Mouse (Mus musculus): ENCODE results near the gene Arid3a.

Gene Arid3a

DNA sequence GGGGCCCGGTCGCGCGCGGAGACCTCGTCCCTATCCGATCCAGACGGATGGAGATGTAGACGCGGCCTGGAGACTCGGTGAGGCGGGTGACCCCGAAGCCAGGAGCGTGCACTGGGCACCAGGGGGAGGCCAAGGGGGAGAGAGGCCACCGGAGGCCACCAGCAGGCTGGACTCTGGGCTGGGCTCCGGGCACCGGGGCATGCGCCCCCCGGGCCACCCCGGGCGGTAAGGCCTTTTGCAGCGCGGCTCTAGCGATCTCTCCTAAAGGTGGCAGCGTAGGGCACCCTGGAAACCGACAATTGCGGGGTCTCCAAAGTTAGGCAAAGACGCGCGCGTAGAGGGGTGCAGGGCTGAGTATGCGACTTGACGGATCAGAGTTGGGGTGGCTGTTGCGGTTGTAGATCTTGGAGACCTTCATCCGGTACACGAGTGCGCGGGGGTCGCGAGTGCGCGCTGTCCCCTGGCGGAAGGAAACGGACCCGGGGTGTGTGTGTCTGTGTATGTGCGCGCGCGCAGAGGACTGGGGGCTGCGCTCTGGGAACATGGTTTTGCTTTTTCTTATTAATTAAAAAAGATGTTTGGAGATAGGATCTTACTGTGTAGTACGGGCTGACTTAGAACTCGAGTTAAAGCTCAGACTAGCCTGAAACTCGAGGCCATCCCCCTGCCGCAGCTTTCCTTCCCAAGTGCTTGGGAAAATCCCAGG lies 634 bp downstream of the Arid3a start:
- no peak for DNase-seq (ENCODE audit: low read depth)

GRCm38 (mm10) chr10:79928030-79928694 lies 1.3 kb downstream of the Arid3a start:
- DNase-seq (ENCODE audit: low read depth): no peak

- DNase-seq (ENCODE audit: low read depth): no peak
Measured at GRCm38 (mm10) chr10:79928907-79929701, 2.3 kb downstream of the Arid3a start.

DNA sequence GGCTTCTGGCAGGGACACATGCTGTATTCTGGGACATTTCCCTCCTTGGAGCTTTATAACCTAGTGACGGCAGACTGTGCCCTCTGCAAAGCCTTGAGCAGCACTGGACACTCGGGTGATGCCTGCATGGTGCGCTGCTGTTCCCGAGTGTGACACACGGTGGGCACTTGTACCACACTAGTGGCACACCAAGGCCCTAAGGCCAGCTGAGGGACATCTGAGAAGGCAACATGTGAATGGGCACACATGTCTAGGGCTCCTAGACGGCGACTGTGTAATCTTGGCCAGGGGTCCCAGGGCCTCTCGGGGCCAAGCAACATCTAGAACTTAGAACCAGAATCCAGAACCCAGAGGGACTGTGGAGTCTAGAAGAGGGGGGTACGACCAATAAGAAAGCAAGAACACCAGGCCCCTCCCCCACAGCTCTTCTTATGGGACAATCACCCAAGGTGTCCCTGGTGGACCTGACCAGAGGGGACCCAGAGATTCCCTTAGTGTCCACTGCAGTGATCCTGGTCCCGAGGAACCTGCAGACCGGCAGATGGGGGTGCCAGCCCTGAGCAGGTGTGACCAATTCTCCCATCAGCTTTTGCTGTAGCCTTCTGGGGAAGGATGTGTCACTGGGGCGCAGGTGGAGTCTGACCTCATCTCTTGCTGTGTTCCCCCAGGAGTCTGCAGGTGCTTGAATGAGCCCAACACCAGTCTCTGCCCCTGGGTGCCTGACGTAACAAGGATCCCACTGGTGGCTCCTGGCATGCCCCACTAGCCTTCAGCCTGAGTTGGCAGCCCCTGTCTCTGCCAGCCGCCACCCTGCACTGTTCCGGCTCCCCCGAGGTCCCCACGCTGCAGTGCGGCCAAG lies 3.4 kb downstream of the Arid3a start:
- no peak for DNase-seq (ENCODE audit: low read depth)

DNA sequence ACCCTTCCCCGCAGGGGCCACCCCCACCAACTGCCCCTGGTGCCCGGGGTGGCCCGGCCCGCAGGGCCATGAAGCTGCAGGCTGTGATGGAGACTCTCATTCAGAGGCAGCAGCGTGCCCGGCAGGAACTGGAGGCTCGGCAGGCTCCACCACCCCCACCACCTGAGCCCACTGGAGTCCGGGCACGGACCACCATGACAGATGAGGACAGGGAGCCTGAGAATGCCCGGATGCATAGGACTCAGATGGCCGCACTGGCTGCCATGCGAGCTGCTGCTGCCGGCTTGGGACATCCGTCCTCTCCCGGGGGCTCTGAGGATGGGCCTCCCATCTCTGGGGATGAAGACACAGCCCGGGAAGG lies 4.0 kb downstream of the Arid3a start:
- no peak for DNase-seq (ENCODE audit: low read depth)

- DNase-seq (ENCODE audit: low read depth): no peak
Measured at GRCm38 (mm10) chr10:79931797-79932196, 5.0 kb downstream of the Arid3a start.

- no peak for DNase-seq (ENCODE audit: low read depth)
Measured at GRCm38 (mm10) chr10:79932736-79933135, 5.9 kb downstream of the Arid3a start.

DNA sequence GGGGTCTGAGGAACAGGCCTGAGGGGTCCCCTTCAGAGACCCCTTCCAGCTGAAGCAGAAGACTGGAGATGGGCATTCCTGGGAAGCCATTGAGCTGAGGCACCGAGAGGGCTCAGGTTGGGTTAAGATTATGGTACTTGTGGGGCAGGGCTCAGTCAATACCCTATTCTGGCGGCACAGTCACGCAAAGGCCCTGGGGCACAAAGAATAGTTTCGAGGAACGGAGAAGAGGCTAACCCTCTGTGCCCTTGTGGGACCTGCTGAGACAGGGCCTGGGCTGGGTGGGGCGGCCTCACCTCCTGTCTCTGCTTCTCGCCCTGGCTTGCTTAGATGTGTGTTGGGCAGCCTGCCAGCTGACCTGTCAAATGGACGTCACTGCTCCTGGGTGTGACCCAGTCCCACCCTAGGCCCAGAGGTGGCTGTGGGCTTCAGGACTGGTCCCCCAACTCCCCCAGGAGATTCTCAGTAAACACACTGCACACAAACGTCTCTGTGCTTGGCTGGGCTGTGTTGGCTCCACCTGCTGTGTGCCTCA lies 6.4 kb downstream of the Arid3a start:
- no peak for DNase-seq (ENCODE audit: low read depth)

- no peak for DNase-seq (ENCODE audit: low read depth)
Measured at GRCm38 (mm10) chr10:79933861-79934260, 7.0 kb downstream of the Arid3a start.

- no peak for DNase-seq (ENCODE audit: low read depth)
Measured at GRCm38 (mm10) chr10:79934272-79934721, 7.5 kb downstream of the Arid3a start.

- no peak for DNase-seq (ENCODE audit: low read depth)
Measured at GRCm38 (mm10) chr10:79934794-79935569, 8.1 kb downstream of the Arid3a start.

GRCm38 (mm10) chr10:79936284-79936910 lies 9.6 kb downstream of the Arid3a start:
- DNase-seq (ENCODE audit: low read depth): no peak

DNA sequence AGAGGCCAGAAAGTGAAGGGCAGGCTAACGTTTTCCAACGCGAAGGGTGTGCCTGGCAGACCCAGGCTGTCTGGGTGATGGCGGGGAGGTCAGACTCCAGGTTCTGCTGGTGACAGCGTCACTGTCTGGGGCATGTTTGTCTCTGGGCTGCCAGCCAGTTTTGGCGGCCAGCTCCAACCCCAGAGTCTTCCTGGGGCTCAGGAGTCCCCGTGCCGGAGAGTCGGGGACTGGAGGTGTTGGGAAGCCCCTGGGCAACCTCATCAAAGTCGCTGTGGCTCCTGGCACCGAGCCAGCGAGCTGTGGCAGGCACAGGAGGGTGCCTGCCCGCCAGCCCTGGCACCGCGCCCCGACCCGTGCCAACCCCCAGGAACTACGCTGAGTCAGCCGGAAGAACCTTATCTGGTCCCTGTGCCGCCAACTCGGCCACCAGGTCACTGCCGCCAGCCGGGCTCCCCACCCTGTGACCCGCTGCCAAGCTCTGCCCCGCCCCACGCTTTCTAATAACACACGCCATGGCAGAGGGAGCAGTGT lies 10.1 kb downstream of the Arid3a start:
- DNase-seq (ENCODE audit: low read depth): no peak

DNA sequence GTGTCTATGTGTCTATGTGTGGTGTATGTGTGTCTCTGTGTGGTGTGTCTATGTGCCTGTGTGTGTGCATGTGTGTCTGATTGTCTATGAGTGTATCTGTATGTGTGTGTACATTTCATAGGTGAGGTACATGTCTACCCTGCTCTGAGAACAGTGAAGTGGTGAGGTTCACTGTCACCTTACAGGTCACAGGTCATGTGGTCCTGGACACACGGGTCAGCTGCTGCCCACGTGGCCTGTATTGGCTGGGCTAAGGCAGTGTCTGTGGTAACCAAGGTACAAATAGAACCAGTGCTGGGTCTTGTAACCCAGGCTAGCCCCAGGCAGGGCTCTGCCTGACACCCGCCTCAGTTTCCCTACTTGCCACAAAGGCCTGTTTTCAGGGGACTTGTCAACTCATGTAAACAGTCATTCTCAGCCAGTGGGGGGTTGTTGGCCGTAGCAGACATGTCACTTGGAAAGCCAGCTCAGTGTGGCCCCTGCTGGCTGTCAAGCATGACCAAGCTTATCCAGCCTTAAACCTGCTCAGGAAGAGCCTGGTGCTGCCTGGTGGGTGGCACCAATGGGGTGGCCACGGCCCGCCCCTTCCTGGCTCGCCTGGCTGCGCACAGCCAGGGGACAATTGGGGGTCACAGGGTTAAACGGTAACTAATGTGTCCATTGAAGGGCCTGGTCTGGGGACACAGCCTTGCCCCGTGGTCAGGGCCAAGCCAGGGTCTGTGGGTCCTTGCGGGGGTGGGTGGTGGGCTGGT lies 11.1 kb downstream of the Arid3a start:
- DNase-seq (ENCODE audit: low read depth): no peak

DNA sequence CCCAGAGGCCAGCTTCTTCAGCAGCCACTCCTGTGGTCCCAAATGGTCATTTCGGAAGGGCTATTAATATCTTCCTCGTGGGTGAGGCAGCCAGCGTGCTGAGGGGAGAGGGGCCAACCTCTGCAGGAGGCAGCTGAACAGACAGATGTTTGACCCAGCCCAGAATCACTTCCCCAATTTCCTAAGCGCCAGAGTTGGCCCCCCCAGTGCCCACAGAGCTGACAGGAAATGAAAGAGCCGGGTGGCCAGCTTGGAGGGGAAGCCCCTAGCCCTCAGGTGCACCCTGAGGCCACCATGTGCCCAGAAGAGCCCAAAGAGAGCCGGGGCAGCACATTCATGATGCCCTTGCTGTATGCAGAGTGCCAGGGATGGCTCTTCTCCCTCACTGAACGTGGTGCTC lies 13.9 kb downstream of the Arid3a start:
- no peak for DNase-seq (ENCODE audit: low read depth)

DNA sequence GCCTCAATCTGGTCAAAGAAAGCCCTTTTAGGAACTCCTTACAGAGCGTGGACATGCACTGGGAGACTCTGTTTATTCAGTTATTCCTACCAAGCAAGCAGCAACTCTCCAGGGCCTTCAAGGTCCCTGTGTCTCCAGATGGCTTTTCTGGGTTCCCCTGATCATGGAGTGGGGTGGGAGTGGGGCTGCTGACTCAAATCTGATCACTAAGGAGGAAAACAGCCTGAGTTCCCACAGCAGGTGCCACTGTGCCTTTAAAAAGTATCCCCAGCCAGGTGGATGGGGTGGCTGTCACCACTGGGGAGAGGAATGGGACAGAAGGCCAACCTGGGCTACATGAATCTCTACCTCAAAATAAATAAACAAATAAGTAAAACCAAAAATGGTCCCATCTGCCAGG lies 16.1 kb downstream of the Arid3a start:
- DNase-seq (ENCODE audit: low read depth): no peak

GRCm38 (mm10) chr10:79943471-79943901 lies 16.6 kb downstream of the Arid3a start:
- no peak for DNase-seq (ENCODE audit: low read depth)

DNA sequence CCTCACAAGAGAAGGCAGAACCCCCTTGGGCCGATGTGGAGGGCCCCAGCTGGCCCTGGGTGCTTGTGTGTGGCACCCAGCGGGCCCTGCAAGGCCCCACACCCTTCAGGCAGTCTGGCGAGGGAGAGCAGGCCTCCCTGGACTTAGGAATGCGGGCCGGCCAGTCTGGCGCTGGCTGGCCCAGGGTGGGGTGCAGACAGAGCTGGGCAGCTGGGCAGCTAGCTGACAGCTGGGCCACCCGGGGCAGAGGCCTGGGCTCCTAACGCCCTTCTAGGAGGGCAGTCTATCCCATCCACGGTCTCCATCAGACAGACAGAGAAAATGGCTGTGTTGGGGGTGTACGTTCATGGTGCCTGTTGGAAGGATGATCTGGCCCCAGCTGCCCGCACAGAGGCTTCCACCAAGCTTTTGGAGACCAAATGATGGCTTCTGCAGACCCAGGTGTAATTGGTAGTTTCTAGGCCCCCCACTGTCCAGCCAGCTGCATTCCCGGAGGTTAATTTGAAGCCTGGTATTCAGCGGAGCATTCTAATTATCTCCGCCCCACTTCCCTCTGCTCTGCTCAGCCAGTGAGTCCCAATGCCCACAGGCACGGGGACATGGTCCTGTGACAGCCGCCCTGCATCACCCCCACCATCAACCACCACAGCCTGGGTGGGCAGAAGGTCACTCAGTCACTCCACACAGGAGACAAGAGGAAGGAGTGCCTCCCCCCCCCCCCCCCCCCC lies 18.8 kb downstream of the Arid3a start:
- no peak for DNase-seq (ENCODE audit: low read depth)
